Mouse (Mus musculus) forebrain, embryonic 12.5 days (tissue): ENCODE results near the gene Casp7. TPM values are rescaled to one million over a fixed set of nuclear protein-coding genes. Genes with fewer than 3 reads are reported as not detected.

Experiments
- ATAC-seq: fragments of 200-750 bp; cut with Nextera tagmentation; 2 replicates; pipeline ENCODE4 v1.8.0; 2017; ENCODE audit warnings: moderate TSS enrichment; ENCODE audit not compliant: low FRiP score
- H3K27ac ChIP-seq: fragments of 300-500 bp; sonication (generic); 2 replicates; pipeline ENCODE4 v1.5.1; 2016; ENCODE audit warnings: mild to moderate bottlenecking
- H3K27me3 ChIP-seq: fragments of 300-500 bp; sonication (generic); 2 replicates; pipeline ENCODE4 v1.6.1; 2016; ENCODE audit warnings: mild to moderate bottlenecking
- H3K36me3 ChIP-seq: fragments of 300-500 bp; sonication (generic); replicated peaks from 2 replicates; pipeline ENCODE4 v1.6.1; 2016; ENCODE audit warnings: mild to moderate bottlenecking
- H3K4me1 ChIP-seq: fragments of 300-500 bp; sonication (generic); 2 replicates; pipeline ENCODE4 v1.6.1; 2016
- H3K4me2 ChIP-seq: fragments of 300-500 bp; sonication (generic); 2 replicates; pipeline ENCODE4 v1.6.1; 2016; ENCODE audit warnings: mild to moderate bottlenecking, moderate library complexity
- H3K4me3 ChIP-seq: fragments of 300-500 bp; sonication (generic); replicated peaks from 2 replicates; pipeline ENCODE4 v1.5.1; 2016; ENCODE audit warnings: mild to moderate bottlenecking
- H3K9ac ChIP-seq: fragments of 300-500 bp; sonication (generic); 2 replicates; pipeline ENCODE4 v1.6.1; 2016; ENCODE audit warnings: mild to moderate bottlenecking
- H3K9me3 ChIP-seq: fragments of 300-500 bp; sonication (generic); 2 replicates; pipeline ENCODE4 v1.6.1; 2016
- WGBS: fragments of 180-500 bp; shearing (Covaris S2); methylation state at CpG from one replicate; pipeline ENCODE4 v1.1.7; 2016; 5-methylcytosine and 5-hydroxymethylcytosine counted together
- polyA plus RNA-seq: library from polyadenylated mRNA; unstranded; fragments of >200 nt; fragmentation: Nextera tagmentation; extraction: Ambion mirVana; gene quantifications from 2 replicates; pipeline ENCODE4 v1.2.1, GENCODE M21; 2016

Casp7 gene
- polyA plus RNA-seq, 1 experiment from 2014 or later: 18.9 TPM

GRCm38 (mm10) chr19:56436380-56436779, 39.5 kb downstream of the Casp7 start:
- 96% methylated on average over 13 of the region's 13 CpGs for WGBS
- no peak for ATAC-seq
- H3K9ac ChIP-seq: no peak overlapping the region
- H3K27ac ChIP-seq: no peak overlapping the region
- no peaks in the 10 kb centered on the region for H3K36me3 ChIP-seq
- no peak overlapping the region for H3K4me3 ChIP-seq
- no peaks in the 10 kb centered on the region for H3K4me1 ChIP-seq
- no peaks in the 10 kb centered on the region for H3K27me3 ChIP-seq
- H3K9me3 ChIP-seq: no peaks in the 10 kb centered on the region
- H3K4me2 ChIP-seq: no peak overlapping the region

DNA sequence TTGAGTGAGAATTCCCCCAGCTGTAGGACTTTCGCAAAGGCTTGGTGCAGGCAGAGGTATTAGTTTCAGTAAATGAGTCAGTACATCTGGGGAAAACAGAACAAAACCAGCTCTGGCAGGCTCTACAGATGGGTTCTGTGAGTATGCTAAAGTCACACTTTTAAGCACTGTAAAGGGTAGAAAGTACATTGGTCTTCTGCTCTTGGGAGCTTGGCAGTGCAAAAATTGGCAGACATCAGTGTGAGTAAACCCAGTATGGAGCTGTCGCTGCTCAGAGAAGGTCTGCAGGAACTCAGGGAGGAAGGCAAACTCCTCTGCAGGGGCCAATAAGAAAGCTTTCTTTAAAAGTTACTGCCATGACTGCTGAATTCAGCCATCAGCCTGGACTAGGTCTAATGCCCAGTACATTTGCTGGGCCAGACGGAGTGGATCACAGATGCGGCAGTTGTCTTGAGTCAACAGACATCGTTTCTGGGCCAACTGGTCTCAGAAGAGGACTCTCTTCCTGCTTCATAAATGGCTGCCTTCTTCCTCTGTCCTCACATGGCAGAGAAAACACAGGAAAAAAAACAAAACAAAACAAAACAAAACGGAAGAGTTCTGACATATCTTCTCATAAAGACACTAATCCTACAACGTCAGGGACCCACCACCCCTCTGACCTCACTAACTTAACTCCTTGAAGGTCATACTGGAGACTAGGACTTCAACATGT, 41.6 kb downstream of the Casp7 start:
- Histone ChIP-seq H3K9ac (no peak overlapping the region), H3K27me3 (no peaks in the 10 kb centered on the region), H3K4me1 (no peaks in the 10 kb centered on the region), H3K4me3 (no peak overlapping the region), H3K4me2 (no peak overlapping the region), H3K36me3 (no peaks in the 10 kb centered on the region), H3K9me3 (no peaks in the 10 kb centered on the region), H3K27ac (no peak overlapping the region)
- ATAC-seq: no peak
- WGBS: 83% methylated on average over 7 of the region's 7 CpGs

DNA sequence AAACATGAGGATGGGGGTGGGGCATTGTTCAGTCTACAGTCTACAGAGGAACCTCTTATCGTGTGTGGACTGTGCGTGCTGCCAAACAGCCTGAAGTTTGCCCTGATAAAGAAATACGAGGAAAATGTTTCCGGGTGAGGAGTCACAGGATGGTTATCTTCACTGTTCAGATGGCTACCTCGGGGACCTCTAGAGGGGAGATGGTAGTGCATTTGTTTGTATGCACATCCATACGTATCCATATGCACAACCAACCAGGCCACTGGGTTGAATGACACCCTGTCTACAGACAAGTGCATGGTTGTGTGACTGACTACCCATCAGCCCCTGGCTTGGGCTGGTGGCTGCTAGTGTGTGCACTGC, 42.1 kb downstream of the Casp7 start:
- Histone ChIP-seq H3K27me3 (no peaks in the 10 kb centered on the region), H3K4me3 (no peak overlapping the region), H3K36me3 (no peaks in the 10 kb centered on the region), H3K27ac (no peak overlapping the region), H3K9ac (no peak overlapping the region), H3K9me3 (no peaks in the 10 kb centered on the region), H3K4me2 (no peak overlapping the region), H3K4me1 (no peaks in the 10 kb centered on the region)
- WGBS: 95% methylated on average over 6 of the region's 6 CpGs
- no peak for ATAC-seq

- H3K4me2 ChIP-seq: no peak overlapping the region
- H3K36me3 ChIP-seq: no peaks in the 10 kb centered on the region
- H3K27me3 ChIP-seq: no peaks in the 10 kb centered on the region
- no peak overlapping the region for H3K4me3 ChIP-seq
- no peak overlapping the region for H3K9ac ChIP-seq
- no peak for ATAC-seq
- no peak overlapping the region for H3K27ac ChIP-seq
- H3K9me3 ChIP-seq: no peaks in the 10 kb centered on the region
- no peaks in the 10 kb centered on the region for H3K4me1 ChIP-seq
- 92% methylated on average over 14 of the region's 14 CpGs for WGBS
These were observed 46.5 kb downstream of the Casp7 start for GRCm38 (mm10) chr19:56443445-56443844.

DNA sequence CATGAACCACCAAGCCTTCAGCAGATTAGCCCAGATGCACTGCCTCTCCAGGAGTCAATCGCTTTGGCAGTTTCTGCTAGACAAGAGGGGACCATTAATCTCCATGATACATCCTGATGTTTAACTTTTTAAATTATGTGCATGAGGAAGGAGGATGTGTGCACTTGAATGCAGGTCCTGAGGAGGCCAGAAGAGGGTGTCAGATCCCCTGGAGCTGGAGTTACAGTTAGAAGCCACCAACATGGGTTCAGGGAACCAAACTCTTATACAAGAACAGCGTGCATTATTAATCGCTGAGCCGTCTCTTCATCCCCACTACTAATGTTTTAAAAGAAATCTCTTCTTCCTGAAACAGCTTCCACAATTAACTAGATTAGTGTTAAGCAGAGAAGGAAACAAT, 51.9 kb downstream of the Casp7 start:
- H3K4me1 ChIP-seq: no peaks in the 10 kb centered on the region
- WGBS: 95% methylated on average over 4 of the region's 4 CpGs
- H3K9me3 ChIP-seq: no peaks in the 10 kb centered on the region
- H3K9ac ChIP-seq: no peak overlapping the region
- no peak overlapping the region for H3K4me2 ChIP-seq
- no peak overlapping the region for H3K27ac ChIP-seq
- no peak for ATAC-seq
- H3K4me3 ChIP-seq: no peak overlapping the region
- H3K27me3 ChIP-seq: no peaks in the 10 kb centered on the region
- H3K36me3 ChIP-seq: no peaks in the 10 kb centered on the region

DNA sequence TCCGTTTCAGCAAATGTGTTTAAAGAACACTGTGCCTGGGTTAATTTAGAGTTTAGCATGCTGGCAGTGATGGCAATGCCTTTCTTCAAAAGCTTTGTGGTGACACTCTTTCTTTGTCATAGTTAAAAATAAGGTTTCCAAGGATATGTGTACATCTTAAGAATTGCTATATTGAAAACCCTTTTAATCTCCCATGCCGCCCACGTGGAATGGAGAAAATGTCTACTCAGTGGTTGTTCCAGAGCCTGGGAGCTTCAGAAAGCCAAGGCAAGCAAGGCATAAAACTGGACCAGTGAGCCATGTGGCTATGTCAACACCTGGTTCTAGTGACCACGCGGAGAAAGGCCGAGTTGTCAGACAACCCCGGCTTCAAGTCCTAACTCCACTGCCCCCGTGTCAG, 52.6 kb downstream of the Casp7 start:
- Histone ChIP-seq H3K4me3 (no peak overlapping the region), H3K27me3 (no peaks in the 10 kb centered on the region), H3K4me1 (no peaks in the 10 kb centered on the region), H3K9ac (no peak overlapping the region), H3K36me3 (no peaks in the 10 kb centered on the region), H3K27ac (no peak overlapping the region), H3K4me2 (no peak overlapping the region), H3K9me3 (no peaks in the 10 kb centered on the region)
- WGBS: 89% methylated on average over 8 of the region's 8 CpGs
- ATAC-seq: no peak

DNA sequence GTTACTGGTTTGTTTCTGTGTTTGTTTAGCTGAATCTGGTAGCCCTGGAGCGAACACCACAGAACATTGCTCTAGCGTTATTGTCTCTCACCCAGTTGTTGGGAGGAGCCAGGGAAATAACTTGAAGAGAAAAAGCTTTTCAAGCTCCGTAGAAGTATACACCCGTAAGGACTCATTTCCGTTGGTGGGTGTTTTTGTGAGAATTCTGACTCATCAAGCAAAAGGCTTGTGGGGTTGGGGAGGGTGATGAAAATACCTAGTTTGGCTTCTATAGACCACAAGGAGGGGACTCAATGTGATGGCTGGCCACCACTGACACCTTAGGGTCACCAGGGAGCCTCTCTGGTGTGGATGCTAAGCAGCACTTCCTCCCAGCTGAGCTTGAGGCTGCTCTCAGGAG, 54.0 kb downstream of the Casp7 start:
- H3K4me2 ChIP-seq: no peak overlapping the region
- H3K36me3 ChIP-seq: no peaks in the 10 kb centered on the region
- H3K4me1 ChIP-seq: no peaks in the 10 kb centered on the region
- WGBS: 85% methylated on average over 5 of the region's 5 CpGs
- no peak overlapping the region for H3K9ac ChIP-seq
- H3K27me3 ChIP-seq: 0 out of 2 replicates have a peak, but pooled peaks cover under 1% of the 10 kb centered on the region
- H3K27ac ChIP-seq: no peak overlapping the region
- H3K9me3 ChIP-seq: no peaks in the 10 kb centered on the region
- H3K4me3 ChIP-seq: no peak overlapping the region
- no peak for ATAC-seq

DNA sequence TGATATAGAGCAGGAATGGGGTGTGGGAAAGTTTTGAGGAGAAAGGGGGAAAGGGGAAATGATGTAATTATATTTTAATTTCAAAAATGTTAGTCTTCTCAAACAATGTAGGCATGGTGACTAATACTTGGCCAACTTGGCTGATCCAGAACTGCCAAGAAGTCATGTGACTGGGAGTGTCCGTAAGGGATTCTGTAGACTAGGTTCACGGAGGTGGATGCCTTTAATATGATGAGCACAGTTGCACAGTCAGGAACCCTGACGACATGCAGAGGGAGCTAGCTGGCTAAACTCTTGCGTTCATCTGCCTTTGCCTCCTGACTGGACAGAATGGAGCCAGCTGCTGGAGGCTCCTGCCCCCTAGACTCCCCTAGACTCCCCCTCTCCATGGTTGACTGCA, 54.9 kb downstream of the Casp7 start:
- Histone ChIP-seq H3K9ac (no peak overlapping the region), H3K4me2 (no peak overlapping the region), H3K27me3 (0 out of 2 replicates have a peak, but pooled peaks cover 5% of the 10 kb centered on the region), H3K4me3 (no peak overlapping the region), H3K36me3 (no peaks in the 10 kb centered on the region), H3K4me1 (no peaks in the 10 kb centered on the region), H3K27ac (no peak overlapping the region), H3K9me3 (no peaks in the 10 kb centered on the region)
- no peak for ATAC-seq
- WGBS: 82% methylated on average over 4 of the region's 4 CpGs

GRCm38 (mm10) chr19:56452421-56452820, 55.5 kb downstream of the Casp7 start:
- Histone ChIP-seq H3K9ac (no peak overlapping the region), H3K27ac (no peak overlapping the region), H3K36me3 (no peaks in the 10 kb centered on the region), H3K4me2 (no peak overlapping the region), H3K27me3 (0 out of 2 replicates have a peak, but pooled peaks cover 5% of the 10 kb centered on the region), H3K4me1 (no peaks in the 10 kb centered on the region), H3K4me3 (no peak overlapping the region), H3K9me3 (no peaks in the 10 kb centered on the region)
- 91% methylated on average over 2 of the region's 2 CpGs for WGBS
- ATAC-seq: no peak

- no peak overlapping the region for H3K9ac ChIP-seq
- WGBS: 86% methylated on average over 4 of the region's 4 CpGs
- H3K27me3 ChIP-seq: 0 out of 2 replicates have a peak, but pooled peaks cover 5% of the 10 kb centered on the region
- no peaks in the 10 kb centered on the region for H3K9me3 ChIP-seq
- H3K4me2 ChIP-seq: no peak overlapping the region
- no peak overlapping the region for H3K4me3 ChIP-seq
- ATAC-seq: no peak
- H3K4me1 ChIP-seq: no peaks in the 10 kb centered on the region
- no peak overlapping the region for H3K27ac ChIP-seq
- no peaks in the 10 kb centered on the region for H3K36me3 ChIP-seq
These were observed 57.9 kb downstream of the Casp7 start for GRCm38 (mm10) chr19:56454862-56455261.

DNA sequence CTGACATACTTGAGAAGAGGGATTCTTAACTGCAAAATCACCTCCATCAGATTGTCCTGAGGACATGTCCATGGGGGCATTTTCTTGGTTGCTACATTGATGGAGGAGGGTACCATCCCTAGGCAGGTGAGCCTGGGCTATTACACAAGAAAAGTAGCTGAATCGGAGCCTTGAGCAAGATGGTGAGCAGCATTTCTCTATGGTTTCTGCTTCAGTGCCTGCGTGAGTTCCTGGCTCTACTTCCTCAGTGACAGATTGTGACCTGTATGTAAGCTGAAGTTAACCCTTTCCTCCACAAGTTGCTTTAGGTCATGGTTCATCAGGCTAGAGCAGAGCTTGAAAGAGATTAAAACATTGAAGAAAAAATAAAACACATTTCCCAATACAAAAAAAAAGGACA, 58.4 kb downstream of the Casp7 start:
- Histone ChIP-seq H3K27ac (no peak overlapping the region), H3K4me1 (no peaks in the 10 kb centered on the region), H3K9me3 (no peaks in the 10 kb centered on the region), H3K9ac (no peak overlapping the region), H3K36me3 (no peaks in the 10 kb centered on the region), H3K27me3 (0 out of 2 replicates have a peak, but pooled peaks cover 5% of the 10 kb centered on the region), H3K4me3 (no peak overlapping the region), H3K4me2 (no peak overlapping the region)
- ATAC-seq: no peak
- WGBS: 54% methylated on average over 2 of the region's 2 CpGs

GRCm38 (mm10) chr19:56457569-56457968, 60.6 kb downstream of the Casp7 start:
- no peak for ATAC-seq

More at GRCm38 (mm10) chr19:56457569-56457968, 60.6 kb downstream of the Casp7 start:
- Histone ChIP-seq H3K4me2 (no peak overlapping the region), H3K27me3 (0 out of 2 replicates have a peak, but pooled peaks cover 5% of the 10 kb centered on the region), H3K36me3 (no peaks in the 10 kb centered on the region), H3K9ac (no peak overlapping the region), H3K9me3 (no peaks in the 10 kb centered on the region), H3K27ac (no peak overlapping the region), H3K4me1 (no peaks in the 10 kb centered on the region), H3K4me3 (no peak overlapping the region)
- WGBS: 88% methylated on average over 4 of the region's 4 CpGs
